Mouse (Mus musculus) myocyte (in vitro differentiated cells): ENCODE data around the gene Brd3os. TPM values are rescaled to one million over a fixed set of nuclear protein-coding genes. Genes with fewer than 3 reads are reported as not detected.

Source experiments
- H3K27me3 ChIP-seq: one replicate; pipeline ENCODE4 v1.6.1; 2011; ENCODE audit not compliant: control insufficient read depth, insufficient read depth, insufficient read length
- H3K36me3 ChIP-seq: one replicate; pipeline ENCODE4 v1.6.1; 2011; ENCODE audit not compliant: control insufficient read depth, insufficient read depth
- H3K4me2 ChIP-seq: one replicate; pipeline ENCODE4 v1.6.1; 2011; ENCODE audit warnings: low read depth, control low read depth
- H3K4me3 ChIP-seq: one replicate; pipeline ENCODE4 v1.5.1; 2011; ENCODE audit warnings: mild to moderate bottlenecking, control low read depth, moderate library complexity
- H3K79me2 ChIP-seq: one replicate; pipeline ENCODE4 v1.6.1; 2011; ENCODE audit not compliant: control insufficient read depth, insufficient read depth
- H3ac ChIP-seq: one replicate; pipeline ENCODE4 v1.6.1; 2011; ENCODE audit not compliant: control insufficient read depth, insufficient read length
- CEBPB ChIP-seq: IDR thresholded peaks from 2 replicates; pipeline ENCODE4 v1.6.1; 2011; ENCODE audit warnings: mild to moderate bottlenecking, moderate library complexity; ENCODE audit not compliant: poor library complexity, insufficient read depth, severe bottlenecking
- E2F4 ChIP-seq: IDR thresholded peaks from one replicate; pipeline ENCODE4 v1.6.1; 2011; ENCODE audit warnings: mild to moderate bottlenecking, control low read depth, moderate library complexity; ENCODE audit not compliant: insufficient read depth
- MAX ChIP-seq: IDR thresholded peaks from one replicate; pipeline ENCODE4 v1.6.1; 2011; ENCODE audit warnings: low read depth, mild to moderate bottlenecking, control low read depth
- MYOD1 ChIP-seq, 3 experiments: IDR thresholded peaks; one replicate each; pipeline ENCODE4 v1.6.1; 2011; ENCODE audit warnings: control low read depth in 2 of 3, low read depth in 2 of 3, mild to moderate bottlenecking in 2 of 3, moderate library complexity in 1 of 3; ENCODE audit not compliant: insufficient read length in 2 of 3, control insufficient read depth in 1 of 3
- MYOG ChIP-seq, 3 experiments: IDR thresholded peaks; one replicate each; pipeline ENCODE4 v1.6.1; 2011; ENCODE audit warnings: control low read depth in 2 of 3, low read depth in 2 of 3, mild to moderate bottlenecking in 2 of 3; ENCODE audit not compliant: insufficient read length in 2 of 3, control insufficient read depth in 1 of 3, insufficient read depth in 1 of 3
- POLR2A ChIP-seq: IDR thresholded peaks from one replicate; pipeline ENCODE4 v1.6.1; 2011; ENCODE audit warnings: low read depth, mild to moderate bottlenecking, control low read depth, moderate library complexity; ENCODE audit not compliant: insufficient read length
- POLR2AphosphoS2 ChIP-seq: IDR thresholded peaks from one replicate; pipeline ENCODE4 v1.6.1; 2011; ENCODE audit warnings: low read depth, control low read depth; ENCODE audit not compliant: insufficient read length
- REST ChIP-seq: IDR thresholded peaks from one replicate; pipeline ENCODE4 v1.6.1; 2011; ENCODE audit warnings: mild to moderate bottlenecking, control low read depth, moderate library complexity; ENCODE audit not compliant: insufficient read depth, insufficient read length
- SRF ChIP-seq: IDR thresholded peaks from one replicate; pipeline ENCODE4 v1.6.1; 2011; ENCODE audit warnings: low read depth; ENCODE audit not compliant: control insufficient read depth, insufficient read length
- TCF12 ChIP-seq: IDR thresholded peaks from one replicate; pipeline ENCODE4 v1.6.1; 2011; ENCODE audit warnings: mild to moderate bottlenecking, control low read depth; ENCODE audit not compliant: poor library complexity, insufficient read depth, severe bottlenecking
- TCF3 ChIP-seq: IDR thresholded peaks from one replicate; pipeline ENCODE4 v1.6.1; 2011; ENCODE audit warnings: low read depth, control low read depth; ENCODE audit not compliant: insufficient read length
- USF1 ChIP-seq: IDR thresholded peaks from one replicate; pipeline ENCODE4 v1.6.1; 2011; ENCODE audit warnings: low read depth, mild to moderate bottlenecking, control low read depth, moderate library complexity
- polyA plus RNA-seq: library from polyadenylated mRNA; unstranded; fragments of >200 nt; fragmentation: generic; extraction: Trizol; gene quantifications from one replicate; pipeline ENCODE4 v1.2.1, GENCODE M21; 2012; ENCODE audit warnings: missing spikeins

Gene Brd3os
- polyA plus RNA-seq, 1 experiment, result 28.7 TPM

DNA sequence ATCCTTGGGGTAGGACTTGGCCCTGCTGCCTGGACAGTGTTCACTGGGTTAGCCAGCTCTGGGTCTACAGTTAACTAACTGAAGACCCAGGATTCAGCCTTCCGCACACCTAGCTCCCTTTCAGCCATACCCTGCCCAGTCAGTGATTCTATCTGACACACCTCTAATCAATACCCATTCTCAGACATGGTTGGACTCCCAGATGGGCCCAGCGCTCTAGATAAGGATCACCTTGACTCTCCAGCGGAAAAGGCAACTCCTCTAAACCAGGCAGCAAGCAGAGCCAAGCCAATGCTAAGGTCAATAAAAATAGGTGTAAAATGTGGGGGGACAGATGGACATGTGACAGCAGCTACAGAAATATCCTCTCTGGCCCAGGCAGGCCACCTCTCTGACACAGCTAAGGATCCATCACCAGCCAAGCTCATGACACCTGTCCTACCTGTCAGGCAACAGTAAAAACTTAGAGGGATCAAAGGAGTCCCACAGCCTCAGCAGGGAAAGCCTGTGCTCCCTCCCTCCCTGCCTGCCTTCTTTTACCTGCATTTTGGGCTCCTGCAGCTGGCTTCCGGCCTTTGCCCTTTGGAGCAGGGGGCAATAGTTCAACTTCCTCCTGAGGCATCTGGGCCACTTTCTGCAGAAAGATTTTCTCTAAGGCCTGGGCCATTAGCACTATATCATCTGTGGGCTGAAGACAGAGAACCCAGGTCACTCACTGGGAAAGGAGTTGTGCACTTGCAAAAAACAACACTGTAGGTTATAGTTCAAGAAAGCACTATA, 19.9 kb downstream of the Brd3os start:
- Histone ChIP-seq H3K36me3 (peaks cover 17% of the 10 kb centered on the region), H3ac (no peak overlapping the region), H3K4me3 (no peak overlapping the region), H3K79me2 (peaks cover 32% of the 10 kb centered on the region), H3K27me3 (no peaks in the 10 kb centered on the region), H3K4me2 (no peak overlapping the region)
- TF ChIP-seq SRF (no peak), E2F4 (no peak)

DNA sequence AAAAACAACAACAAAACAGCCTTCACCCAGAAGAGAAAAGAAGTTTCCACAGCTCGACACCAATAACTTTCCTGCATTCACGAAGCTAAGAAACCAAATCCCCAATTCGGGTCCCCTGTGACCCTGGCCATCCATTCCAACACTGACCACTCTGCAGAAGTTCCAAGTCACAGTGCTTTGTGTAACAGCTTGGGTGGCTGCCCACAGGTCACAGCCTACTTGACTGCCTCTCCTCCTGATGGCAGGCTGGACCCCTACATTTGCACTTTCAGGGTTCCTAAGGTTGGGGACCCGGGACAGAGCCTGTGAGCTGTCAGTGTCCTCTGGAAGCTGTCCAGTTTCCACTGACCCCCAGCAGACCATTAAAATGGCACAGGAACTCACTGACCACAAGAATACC, 20.8 kb downstream of the Brd3os start:
- Histone ChIP-seq H3K79me2 (peaks cover 37% of the 10 kb centered on the region), H3K4me2 (no peak overlapping the region), H3ac (no peak overlapping the region), H3K36me3 (peaks cover 17% of the 10 kb centered on the region), H3K27me3 (no peaks in the 10 kb centered on the region), H3K4me3 (no peak overlapping the region)
- TF ChIP-seq MAX, result no peak
- TF ChIP-seq E2F4, result no peak
- TF ChIP-seq TCF12, result no peak
- TF ChIP-seq POLR2AphosphoS2, result no peak

DNA sequence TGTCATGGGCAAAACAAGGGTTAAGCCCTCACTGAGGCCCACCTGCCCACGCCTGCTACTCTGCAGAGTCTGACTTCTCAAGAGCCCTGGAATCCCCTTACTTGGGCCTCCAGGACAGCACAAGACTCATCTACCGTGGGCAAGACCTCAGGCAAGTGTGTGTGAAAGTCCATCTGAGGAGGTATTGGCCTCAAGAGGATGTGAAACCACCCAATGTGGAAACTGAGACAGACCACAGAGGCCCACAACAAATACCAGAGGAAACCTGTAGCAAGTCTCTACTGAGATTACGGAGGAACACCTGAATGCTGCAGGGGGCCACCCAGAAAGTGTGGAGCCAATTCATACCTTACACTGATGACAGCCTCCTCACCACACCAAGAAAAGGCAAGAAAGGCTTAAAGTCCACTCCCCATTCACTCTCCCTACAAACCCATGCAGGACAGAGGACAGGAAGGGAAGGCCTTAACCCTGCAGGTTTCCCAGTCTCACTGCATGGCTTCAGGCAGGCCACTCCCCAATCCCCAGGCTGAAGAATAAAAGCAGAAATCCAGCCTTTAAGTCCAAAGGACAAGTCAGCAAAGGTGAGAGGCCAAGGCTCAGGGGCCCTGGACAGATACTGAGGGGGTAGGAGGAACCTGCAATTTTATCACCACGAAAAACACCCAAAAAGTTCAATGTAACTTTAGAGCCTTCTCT, 27.3 kb downstream of the Brd3os start:
- H3K4me2 ChIP-seq, result no peak overlapping the region
- H3K4me3 ChIP-seq, result no peak overlapping the region
- TF ChIP-seq SRF (no peak), MAX (no peak), USF1 (no peak), MYOG (IDR thresholded peaks at IDR 0.05; ENCODE audit: control insufficient read depth in 1 of 3, insufficient read depth in 1 of 3, insufficient read length in 2 of 3, low read depth in 2 of 3) (no peak), POLR2A (no peak), POLR2AphosphoS2 (no peak)
- H3K79me2 ChIP-seq, result peaks cover 96% of the 10 kb centered on the region
- no peaks in the 10 kb centered on the region for H3K27me3 ChIP-seq
- H3K36me3 ChIP-seq, result peaks cover 10% of the 10 kb centered on the region
- H3ac ChIP-seq, result no peak overlapping the region

DNA sequence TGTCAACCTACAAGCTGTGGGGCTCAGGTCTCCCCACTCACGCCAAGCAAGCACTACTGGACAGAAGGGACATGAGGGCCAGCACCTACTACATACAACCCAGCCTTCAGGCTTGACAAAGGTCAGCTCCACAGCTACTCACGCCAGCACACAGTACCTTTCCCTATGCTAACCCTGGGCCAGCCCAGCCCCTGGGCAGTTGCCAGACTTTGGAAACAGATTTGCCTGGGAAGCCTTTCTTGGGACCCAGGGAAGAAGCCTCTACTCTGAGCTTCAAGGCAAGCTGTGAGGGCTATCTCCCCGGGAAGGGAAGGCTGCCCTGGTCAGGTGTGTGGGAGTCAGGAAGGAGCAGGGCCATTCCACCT, 27.8 kb downstream of the Brd3os start:
- H3K36me3 ChIP-seq, result peaks cover 10% of the 10 kb centered on the region
- H3K27me3 ChIP-seq, result no peaks in the 10 kb centered on the region
- H3K4me2 ChIP-seq, result peak overlapping the region; percentile 31
- H3K4me3 ChIP-seq, result no peak overlapping the region
- peaks cover 96% of the 10 kb centered on the region for H3K79me2 ChIP-seq
- TF ChIP-seq POLR2AphosphoS2, result no peak
- no peak for TF ChIP-seq MAX
- TF ChIP-seq POLR2A, result no peak
- no peak for TF ChIP-seq SRF
- TF ChIP-seq CEBPB, result no peak
- TF ChIP-seq MYOD1 (IDR thresholded peaks at IDR 0.05; ENCODE audit: control insufficient read depth in 1 of 3, insufficient read length in 2 of 3, low read depth in 2 of 3), result no peak
- no peak for TF ChIP-seq TCF12
- TF ChIP-seq REST, result no peak
- TF ChIP-seq TCF3, result no peak
- TF ChIP-seq USF1, result no peak
- no peak for TF ChIP-seq E2F4
- no peak for TF ChIP-seq MYOG (IDR thresholded peaks at IDR 0.05; ENCODE audit: control insufficient read depth in 1 of 3, insufficient read depth in 1 of 3, insufficient read length in 2 of 3, low read depth in 2 of 3)
- H3ac ChIP-seq, result no peak overlapping the region

DNA sequence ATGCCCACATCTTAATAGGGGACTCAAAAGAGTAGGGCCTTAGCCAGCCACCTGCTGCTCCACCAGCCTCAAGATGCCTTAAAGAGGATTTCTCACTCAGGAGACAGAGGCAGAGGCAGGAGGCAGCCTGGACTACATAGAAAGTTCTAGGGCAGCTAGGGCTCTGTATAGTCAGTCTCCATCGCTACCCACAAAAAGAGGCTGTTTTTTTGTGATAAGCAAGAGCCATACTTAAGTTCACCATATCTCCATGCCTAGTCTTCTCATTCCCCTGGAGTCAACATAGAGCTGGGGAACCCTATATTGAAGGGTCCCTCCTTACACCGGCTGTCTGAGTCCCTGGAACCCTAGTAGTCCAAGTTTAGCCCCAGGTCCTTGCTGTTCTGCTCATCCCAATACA, 28.4 kb downstream of the Brd3os start:
- peaks cover 92% of the 10 kb centered on the region for H3K79me2 ChIP-seq
- H3K36me3 ChIP-seq, result peaks cover 8% of the 10 kb centered on the region
- H3K27me3 ChIP-seq, result no peaks in the 10 kb centered on the region
- peak overlapping the region; percentile 43 for H3K4me2 ChIP-seq
- TF ChIP-seq REST (no peak), POLR2A (no peak), USF1 (no peak), MYOG (IDR thresholded peaks at IDR 0.05; ENCODE audit: control insufficient read depth in 1 of 3, insufficient read depth in 1 of 3, insufficient read length in 2 of 3, low read depth in 2 of 3) (no peak), MYOD1 (IDR thresholded peaks at IDR 0.05; ENCODE audit: control insufficient read depth in 1 of 3, insufficient read length in 2 of 3, low read depth in 2 of 3) (no peak), MAX (no peak), SRF (no peak), TCF12 (no peak), E2F4 (no peak), CEBPB (no peak), TCF3 (no peak), POLR2AphosphoS2 (no peak)
- H3ac ChIP-seq, result no peak overlapping the region
- H3K4me3 ChIP-seq, result no peak overlapping the region
